Mouse (Mus musculus): ENCODE measurements around the gene Tmtc4. TPM values are rescaled to one million over a fixed set of nuclear protein-coding genes. Genes with fewer than 3 reads are reported as not detected.

Tmtc4 gene
- 10 to 100 TPM; 29.4 to 32.5 TPM for total RNA-seq (2021)
- long read RNA-seq, experiment 1, transcript Tmtc4-201 (18 exons, 3,416 nt): major isoform, 20 of 39 reads
- long read RNA-seq, experiment 1, partial matches to known transcripts: 1 of 39 reads
- long read RNA-seq, experiment 1, other reads (novel, unspliced or antisense): 16 of 39 reads
- long read RNA-seq, experiment 2, transcript Tmtc4-201 (18 exons, 3,416 nt): major isoform, 15 of 36 reads
- long read RNA-seq, experiment 2, partial matches to known transcripts: 1 of 36 reads
- long read RNA-seq, experiment 2, other reads (novel, unspliced or antisense): 19 of 36 reads

DNA sequence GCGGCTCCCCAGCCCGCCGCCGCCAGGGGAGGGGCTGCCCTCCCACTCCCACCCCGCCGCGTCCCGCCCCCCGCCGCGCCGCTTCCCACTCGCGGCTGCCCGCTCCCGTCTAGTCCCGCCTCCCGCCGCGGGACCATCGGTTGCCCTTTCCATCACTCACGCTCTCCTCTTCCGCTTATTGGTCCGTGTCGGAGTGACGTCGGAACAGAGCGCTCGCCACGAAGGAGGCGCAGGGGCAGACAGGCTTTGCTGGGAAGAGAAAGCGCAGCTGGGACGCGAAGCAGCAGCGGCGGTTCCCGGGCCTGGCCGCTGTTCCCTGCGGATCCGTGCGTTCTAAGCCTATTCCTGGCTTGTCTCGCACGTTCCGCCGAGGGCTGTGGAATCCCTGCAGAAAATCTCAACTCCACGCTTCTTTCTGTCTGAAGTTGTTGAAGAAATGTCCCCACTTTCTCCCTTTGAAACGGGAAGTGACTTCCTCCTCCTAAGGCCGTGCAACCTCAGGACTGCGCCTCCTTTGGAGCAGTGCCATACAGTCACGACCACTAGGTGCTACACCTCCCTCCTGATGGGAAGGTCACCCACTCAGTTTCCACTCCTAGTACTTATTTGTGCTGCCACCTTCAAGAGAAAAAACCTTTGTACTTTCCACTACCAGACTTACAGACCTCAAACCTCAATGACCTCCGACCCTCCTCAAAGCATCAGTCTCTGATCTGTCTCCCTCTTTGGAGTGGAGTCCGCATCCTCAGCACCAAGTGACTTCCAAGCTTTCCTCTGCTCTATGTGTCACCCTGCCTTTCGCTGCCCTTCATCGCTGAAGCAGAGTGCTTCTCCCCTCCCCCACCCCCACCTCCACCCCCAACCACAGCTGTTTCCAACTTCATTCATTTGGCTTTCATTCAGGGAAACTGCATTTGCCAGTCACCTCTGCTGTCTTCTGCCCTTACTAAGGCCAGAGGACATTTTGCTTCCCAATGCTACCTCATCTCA is at the start of gene Tmtc4:
Tmtc4 (minus strand) TSS at position 810 of the 990 bp plus-strand sequence.
- peak; percentile 94 to 96 for DNase-seq (ENCODE audit: low spot score in 2 of 2)
- intact Hi-C loops (cut with DNase I): no loop called here

DNA sequence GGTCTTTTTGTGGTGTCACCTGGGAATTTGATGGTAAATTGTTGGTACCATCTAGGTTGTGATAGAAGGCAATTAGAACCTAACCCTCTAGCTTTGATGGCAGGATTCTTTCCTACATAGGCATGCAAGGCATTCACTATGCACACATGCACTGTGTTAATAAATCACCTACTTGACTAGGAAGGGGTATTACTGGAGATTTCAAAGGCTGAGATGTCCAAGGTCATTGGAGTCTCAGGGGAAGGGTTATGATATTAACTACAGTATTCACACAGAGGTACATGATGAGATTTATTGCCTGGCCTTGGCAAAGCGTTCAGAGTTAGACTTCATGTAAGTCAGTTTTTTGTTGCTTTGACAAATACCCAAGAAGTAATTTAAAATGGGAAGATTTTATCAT is 48.6 kb upstream of the Tmtc4 start:
- no peak for DNase-seq (ENCODE audit: low spot score in 2 of 2)
- intact Hi-C loops (cut with DNase I): no loop called here

DNA sequence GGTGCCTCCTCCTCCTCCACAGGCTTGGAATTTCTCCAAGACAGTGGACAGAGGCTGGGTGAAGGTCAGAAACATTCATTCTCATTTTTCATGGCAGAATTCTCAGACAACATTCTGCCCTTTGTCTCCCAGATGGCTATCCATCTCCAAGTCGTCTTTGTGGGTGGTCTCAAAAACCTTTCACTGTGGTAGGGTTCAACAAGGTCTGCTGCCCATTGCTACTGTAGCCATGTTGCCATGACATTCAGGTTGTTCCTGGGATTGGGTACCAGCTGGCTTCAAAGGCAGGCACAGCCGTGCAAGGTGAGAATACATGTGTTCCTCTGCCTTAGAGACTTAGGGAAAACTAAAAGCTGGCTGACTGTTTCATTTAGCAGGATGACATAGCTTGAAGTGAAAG is 44.0 kb upstream of the Tmtc4 start:
- no peak for DNase-seq (ENCODE audit: low spot score in 2 of 2)
- intact Hi-C loops (cut with DNase I): no loop called here

DNA sequence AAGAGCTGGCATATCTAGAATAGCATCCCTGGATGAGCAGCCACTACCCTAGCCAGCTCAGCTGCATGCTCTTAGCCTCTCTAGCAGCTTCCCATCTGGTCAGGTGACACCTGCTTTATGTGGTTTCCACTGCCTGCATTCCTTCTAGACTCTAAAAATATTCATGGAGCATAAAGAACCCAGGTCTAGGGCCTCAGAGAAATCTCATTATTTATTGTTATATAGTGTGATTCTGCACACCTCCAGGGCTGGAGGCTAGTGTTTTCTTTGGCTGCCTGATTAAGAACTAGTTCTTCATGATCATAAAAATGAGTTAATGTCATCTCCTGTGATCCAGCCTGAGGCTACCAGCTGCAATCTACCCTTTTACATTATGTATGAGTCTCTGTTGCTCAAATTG is 39.1 kb upstream of the Tmtc4 start:
- intact Hi-C loops (cut with DNase I): no loop called here

DNA sequence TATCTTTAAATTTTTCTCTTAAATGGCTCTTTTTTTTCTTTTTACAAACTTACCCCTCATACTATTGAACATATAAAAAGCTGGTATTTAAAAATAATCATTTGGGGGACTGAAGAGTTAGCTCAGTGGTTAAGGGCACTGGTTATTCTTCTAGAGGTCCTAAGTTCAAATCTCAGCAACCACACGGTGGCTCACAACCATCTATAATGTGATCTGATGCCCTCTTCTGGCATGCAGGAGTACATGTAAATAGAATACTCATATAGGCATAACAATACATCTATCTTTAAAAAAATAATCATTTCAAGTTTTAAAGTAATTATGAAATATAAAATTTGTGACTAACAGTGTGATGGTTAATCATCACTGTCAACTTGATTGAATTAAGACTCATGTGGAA is 32.5 kb upstream of the Tmtc4 start:
- intact Hi-C loops (cut with DNase I): no loop called here

More for the DNA sequence above, 39.1 kb upstream of the Tmtc4 start:
- DNase-seq (ENCODE audit: low spot score in 2 of 2): no peak

DNA sequence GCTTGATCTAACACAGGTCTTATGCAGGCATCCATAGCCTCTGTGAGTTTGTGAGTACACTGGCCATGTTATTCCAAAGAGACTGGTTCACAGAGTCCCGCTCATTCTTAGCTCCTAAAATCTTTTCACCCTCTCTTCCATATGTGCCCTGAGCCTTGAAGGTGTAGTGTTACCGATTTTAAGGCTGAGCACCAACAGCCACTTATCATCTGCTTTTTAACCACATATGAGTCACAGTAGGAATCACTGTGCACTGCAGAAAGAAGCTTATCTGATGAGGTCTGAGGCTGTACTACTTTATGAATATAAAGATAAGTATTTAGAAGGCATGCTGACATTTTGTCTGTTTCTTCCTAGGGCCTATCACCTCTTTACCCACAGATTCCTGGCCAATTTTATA is 31.9 kb upstream of the Tmtc4 start:
- DNase-seq (ENCODE audit: low spot score in 2 of 2): no peak
- intact Hi-C loops (cut with DNase I): no loop called here

More for the DNA sequence above, 32.5 kb upstream of the Tmtc4 start:
- no peak for DNase-seq (ENCODE audit: low spot score in 2 of 2)

DNA sequence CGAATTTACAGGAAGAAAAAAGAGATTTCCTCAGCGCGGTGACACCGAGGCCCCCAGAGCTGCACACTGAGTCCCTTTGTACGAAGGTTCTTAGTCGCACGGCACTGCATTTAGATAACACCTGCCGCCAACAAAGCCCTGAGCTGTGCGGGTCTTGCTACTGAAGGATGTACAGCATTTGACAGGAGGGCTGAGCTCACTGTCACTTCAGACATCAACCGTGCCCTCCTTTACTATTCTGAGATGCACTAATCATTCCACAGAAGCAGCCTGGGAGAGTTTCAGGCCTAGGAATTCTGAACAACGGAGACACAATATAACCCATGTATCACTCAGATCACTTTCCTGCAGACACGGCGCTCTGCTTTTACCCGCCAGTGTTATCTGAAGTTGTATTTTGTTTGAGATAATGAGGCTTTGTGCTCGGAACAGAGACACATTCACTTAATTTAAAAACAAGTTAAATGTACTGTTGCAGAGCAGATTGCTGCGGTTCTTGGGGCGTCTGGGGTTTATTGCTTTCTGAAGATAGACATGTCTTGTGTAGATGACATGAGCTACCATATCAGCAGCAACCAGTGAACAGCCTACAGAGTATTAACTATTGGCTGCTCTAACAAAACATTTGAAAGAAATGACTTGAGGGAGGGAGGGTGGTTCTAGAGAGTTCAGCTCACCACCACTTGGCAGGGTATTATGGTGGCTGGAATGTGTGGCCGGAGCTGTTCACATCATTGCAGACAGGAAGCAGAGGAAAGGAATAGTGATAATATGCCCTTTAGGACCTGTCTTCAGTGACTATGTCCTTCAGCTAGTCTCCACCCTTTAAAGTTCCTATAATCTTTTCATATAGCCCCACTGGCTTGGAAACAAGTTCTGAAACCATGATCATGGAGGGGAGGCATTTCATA is 25.5 kb upstream of the Tmtc4 start:
- DNase-seq (ENCODE audit: low spot score in 2 of 2): no peak
- intact Hi-C loops (cut with DNase I): no loop called here

DNA sequence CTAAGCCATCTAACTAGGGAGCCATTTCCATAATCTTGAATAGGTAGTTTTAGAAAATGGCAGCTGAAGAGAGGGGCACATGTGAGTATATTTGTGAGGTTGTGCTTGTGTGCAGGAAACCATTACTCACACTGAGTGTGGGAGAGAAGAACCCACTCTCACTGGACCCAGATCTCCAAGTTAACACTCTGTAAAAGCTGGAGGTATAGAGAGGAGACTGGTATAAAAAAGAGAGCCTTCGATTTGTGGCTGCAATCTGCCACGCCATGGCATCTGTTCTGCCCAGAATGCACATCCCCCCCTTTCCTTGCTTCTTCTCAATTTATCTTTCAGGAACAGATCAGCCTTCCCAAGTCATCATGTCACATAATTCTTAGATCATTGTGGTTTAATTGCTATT is 24.8 kb upstream of the Tmtc4 start:
- DNase-seq (ENCODE audit: low spot score in 2 of 2): no peak

DNA sequence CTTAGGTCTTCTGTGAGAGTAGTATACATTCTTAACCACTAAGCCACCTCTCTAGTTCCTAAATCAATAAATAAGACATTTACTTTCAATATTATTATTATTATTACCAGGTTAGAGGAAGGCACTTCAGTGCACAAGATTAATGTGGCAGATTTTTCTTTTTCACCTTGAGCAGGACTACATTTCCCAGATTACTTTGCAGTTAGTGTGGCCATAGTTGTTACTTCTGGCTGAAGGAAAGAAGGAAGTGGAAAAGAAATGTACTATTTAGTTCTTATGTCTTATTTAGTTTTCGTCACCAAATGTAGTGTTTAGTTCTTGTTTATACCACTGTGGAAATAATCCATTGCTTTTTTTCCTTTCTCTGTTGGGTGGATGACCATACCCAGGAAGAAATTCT is 19.9 kb upstream of the Tmtc4 start:
- intact Hi-C loops (cut with DNase I): no loop called here
- no peak for DNase-seq (ENCODE audit: low spot score in 2 of 2)

More for the DNA sequence above, 24.8 kb upstream of the Tmtc4 start:
- intact Hi-C loops (cut with DNase I): no loop called here

DNA sequence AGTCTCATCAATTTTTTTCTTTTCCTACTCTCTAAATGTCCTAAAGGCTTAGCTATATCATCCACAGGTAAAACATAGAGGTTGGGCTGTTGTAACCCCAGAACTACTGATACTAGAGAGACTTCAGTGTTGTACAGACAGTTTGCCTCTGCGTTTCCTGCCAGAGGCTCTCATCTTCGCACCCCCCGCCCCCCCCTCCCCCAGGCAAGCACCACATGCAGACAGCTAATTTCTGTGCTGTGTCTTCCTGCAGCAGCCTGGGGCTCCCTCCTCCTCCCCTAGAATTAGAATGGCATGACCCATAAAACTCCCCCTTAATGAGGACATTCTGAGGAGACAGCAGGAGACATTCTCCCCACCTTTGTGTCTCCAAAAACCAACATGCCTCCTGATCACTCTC is 17.6 kb upstream of the Tmtc4 start:
- DNase-seq (ENCODE audit: low spot score in 2 of 2): no peak
- intact Hi-C loops (cut with DNase I): no loop called here

DNA sequence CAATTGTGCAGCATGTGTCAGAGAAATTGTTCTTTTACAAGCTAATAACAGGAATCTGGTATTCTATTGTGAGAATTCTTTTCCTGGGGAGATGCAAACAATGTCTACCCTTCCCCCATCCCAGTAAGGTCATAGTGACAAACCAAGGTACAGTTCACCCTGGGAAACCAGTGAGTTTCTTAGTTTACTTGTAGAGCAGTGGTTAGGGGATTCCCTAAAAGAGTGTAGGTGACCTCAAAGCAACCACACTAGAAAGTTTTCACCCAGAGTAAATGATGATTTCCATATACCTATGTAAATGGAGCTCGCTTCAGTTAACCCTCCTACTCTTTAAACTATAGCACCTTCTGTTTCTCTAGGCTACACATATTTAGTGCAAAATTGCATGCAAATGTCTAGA is 13.6 kb upstream of the Tmtc4 start:
- no peak for DNase-seq (ENCODE audit: low spot score in 2 of 2)
- intact Hi-C loops (cut with DNase I): no loop called here

DNA sequence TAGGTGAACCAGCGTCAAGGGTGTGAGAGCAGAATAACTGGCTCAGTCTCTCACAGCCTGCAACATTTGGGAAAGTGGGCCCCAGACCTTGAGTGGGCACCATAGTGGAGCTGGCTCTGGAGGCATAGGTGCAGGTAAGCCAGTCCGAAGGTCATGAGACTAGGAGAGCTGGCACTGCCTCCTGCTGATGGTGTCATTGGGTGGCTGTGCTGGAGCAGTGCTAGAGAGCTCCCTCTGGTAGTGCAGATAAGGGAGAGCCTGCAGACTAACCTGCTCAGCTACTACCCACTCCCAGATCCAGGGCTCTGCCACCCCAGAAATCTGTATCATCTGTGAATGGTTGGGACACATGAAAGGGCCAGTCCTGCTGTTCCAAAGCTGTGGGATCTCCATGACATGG is 10.1 kb upstream of the Tmtc4 start:
- intact Hi-C loops (cut with DNase I): no loop called here
- DNase-seq (ENCODE audit: low spot score in 2 of 2): no peak

DNA sequence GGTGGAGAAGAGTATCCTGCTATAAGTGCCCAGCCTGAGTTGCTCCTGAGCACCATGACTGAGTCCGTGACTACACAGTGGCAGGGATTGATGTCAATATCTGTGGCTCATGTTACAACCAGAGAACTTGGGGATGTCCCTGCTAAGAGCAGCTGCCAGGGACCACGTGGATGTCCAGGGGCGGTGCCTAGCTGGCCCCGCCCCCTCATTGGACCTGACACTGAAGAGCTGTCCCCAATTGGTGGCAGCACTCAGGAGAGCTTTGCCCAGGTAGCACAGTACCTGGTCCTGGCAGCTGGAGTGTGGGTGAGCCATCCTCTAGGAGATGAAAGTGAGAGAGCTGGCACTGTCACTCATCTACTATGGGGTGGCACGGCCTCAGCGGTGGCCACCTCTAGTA is 9.1 kb upstream of the Tmtc4 start:
- intact Hi-C loops (cut with DNase I): no loop called here

DNA sequence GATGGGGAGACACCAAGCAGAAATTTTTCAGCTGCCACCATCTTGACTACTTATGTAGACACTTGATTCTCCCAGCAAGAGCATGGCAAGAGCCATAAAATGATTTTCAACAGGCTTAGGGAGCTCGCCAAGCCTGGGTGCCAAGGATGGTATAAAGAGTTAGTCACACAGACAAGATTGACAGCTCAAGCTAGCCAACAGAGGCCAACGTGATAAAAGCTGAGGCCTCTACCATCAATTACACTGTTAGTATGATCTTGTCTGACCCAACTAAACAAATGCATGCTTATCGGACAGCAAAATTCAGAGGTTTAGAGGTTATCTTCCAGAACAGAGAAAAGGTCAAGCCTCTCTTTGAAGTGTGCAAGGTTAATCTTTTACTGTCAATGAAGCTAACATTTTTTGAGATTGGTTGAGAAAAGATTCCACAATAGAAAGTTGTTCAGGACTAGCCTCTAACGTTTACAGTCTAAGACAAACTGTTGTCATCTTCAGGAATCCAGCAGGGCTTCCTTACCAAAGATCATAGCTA is 6.8 kb upstream of the Tmtc4 start:
- no peak for DNase-seq (ENCODE audit: low spot score in 2 of 2)
- intact Hi-C loops (cut with DNase I): no loop called here

More for the DNA sequence above, 9.1 kb upstream of the Tmtc4 start:
- no peak for DNase-seq (ENCODE audit: low spot score in 2 of 2)

DNA sequence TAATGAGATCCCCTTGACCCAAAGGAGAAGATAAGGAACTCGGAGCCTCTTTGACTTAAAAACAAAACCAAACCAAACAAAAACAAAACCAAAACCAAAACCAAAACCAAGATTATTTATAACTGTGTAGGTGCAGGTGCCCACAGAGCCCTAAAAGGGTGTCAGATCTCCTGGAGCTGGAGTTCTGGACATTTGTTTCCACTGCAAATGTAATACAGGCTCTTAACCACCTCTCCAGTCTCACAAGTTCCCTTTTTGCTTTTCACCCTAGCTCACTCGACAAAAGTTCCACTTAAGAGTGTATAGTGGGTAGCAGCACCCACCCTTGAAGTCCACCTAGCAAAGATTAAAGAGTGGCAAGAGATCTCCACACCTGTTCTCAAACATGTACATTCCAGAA is 2.6 kb upstream of the Tmtc4 start:
- DNase-seq (ENCODE audit: low spot score in 2 of 2): no peak
- intact Hi-C loops (cut with DNase I): no loop called here

DNA sequence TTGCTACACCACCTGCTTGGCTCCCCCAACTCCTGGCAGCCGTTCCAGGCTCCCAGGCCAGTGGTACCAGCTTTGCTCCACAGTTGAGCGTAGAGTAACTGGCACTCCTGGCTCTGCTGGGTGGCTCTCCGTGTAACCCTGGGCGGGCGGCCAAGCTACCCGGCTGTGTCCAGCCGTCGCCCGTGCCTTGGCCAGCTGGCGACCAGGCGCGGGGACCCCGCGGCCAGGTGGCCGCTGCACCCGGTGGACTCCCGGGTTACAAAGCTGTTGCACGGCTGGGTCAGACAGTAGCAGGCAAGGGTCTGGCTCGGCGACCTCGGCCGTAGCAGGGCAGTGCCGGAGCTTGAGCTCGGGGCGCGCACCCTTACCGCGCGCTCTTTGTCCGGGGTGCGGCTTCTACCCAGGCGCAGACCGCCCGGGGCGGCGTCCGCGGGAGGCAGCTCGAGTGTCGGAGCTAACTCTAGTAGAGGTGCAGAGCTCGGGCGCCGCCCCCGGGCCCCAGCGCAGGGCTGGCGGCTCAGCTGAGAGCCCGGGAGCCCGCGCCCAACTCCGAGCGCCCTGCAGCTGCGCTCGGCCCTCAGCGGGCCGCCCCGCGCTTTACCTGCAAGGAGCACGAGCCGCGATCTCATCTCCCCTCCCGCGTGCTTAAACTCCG is 1.1 kb downstream of the Tmtc4 start:
- intact Hi-C loops (cut with DNase I): no loop called here
- DNase-seq (ENCODE audit: low spot score in 2 of 2): peak; percentile 54 to 60

DNA sequence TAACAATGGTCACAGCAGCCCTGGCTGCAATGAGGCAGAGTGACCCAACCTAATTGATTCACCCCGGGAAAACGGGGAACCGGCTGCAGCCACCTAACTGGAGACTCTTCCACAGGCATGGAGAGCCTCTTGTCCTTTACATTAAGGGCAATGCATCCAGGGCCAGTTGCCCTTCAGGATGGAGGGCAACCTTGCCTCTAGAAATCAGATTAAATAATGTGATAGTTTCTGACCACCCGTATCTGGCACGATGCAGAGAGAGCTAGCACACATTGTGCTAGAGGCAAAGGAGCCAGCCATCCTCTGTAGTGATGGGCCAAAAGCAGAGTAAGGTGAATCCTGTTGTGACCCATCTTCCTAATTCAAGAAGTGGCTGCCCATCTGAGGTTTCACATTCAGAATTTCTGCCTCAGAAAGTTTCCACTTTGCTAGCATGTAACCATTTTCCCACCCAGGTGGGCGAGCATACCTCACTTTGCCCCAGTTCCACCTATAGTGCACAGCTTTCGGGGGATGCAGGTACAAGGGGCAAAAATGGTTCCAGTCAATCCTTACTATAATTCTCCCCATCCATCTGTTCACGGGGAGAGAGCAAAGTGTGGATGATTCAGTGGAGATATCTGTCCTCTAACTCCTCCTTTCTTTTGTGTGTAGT is 1.9 kb downstream of the Tmtc4 start:
- no peak for DNase-seq (ENCODE audit: low spot score in 2 of 2)
- intact Hi-C loops (cut with DNase I): no loop called here

DNA sequence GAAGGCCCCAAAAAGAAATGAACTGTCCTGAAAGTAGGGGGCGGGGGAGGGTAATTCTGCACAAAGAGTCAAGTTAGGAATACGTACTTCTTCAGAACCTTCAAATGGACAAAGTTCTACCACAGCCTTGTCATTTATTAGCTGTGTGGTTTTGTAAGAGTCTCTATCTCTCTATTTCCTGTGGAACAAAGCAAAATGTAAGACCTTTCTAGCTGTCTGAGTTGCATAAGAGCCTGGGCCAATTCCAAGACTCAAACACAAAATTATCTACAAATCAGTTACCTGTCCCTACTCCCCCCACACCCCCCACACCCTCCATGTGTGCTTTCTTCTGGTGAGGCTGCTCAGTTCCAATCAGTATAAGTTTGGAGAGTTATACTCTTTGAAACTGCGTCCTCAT is 5.0 kb downstream of the Tmtc4 start:
- intact Hi-C loops (cut with DNase I): no loop called here
- no peak for DNase-seq (ENCODE audit: low spot score in 2 of 2)

DNA sequence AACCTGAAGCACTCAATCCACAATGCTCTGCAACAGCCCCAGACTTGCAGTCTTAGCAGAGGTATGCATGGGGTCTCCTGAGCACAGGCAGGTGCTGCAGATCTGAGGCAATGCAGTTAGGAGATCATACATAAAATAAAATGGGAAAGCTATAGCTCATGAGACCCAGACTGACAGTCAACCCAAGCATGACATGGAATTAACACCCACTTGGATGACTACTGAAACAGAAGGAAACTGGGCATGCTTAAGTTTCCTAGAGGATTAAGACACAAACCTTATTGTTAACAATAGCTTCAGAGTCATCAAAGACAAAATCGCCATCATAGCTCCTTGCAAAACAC is 6.1 kb downstream of the Tmtc4 start:
- no peak for DNase-seq (ENCODE audit: low spot score in 2 of 2)
- intact Hi-C loops (cut with DNase I): no loop called here
